Mouse (Mus musculus): ENCODE results near the gene Nfe2. TPM values are rescaled to one million over a fixed set of nuclear protein-coding genes. Genes with fewer than 3 reads are reported as not detected.
"Not testable (repeated sequence)": the region's sequence is repeated elsewhere in the genome, so short reads cannot be mapped to it uniquely, and the experiment has no call there.

The Nfe2 gene
- polyA plus RNA-seq, 1 experiment from 2014 or later: 0.30 TPM

GRCm38 (mm10) chr15:103259162-103259561 lies 959 bp upstream of the Nfe2 start:
- 86% methylated on average over 5 of the region's 5 CpGs for WGBS
- ATAC-seq: no peak
- H3K27ac ChIP-seq (ENCODE audit: low read length): no peak overlapping the region
- H3K4me1 ChIP-seq (replicated peaks; ENCODE audit: control insufficient read depth, insufficient read depth, low read length): peaks cover 6% of the 10 kb centered on the region; the same call in 1 of the 2 replicates
- no peak overlapping the region for H3K4me2 ChIP-seq (ENCODE audit: low read length)
- H3K27me3 ChIP-seq (replicated peaks; ENCODE audit: control insufficient read depth, insufficient read depth, low read length): peaks cover 4% of the 10 kb centered on the region; the same call in 1 of the 2 replicates
- H3K4me3 ChIP-seq (replicated peaks; ENCODE audit: low read length): no peak overlapping the region
- H3K9me3 ChIP-seq (ENCODE audit: control insufficient read depth, low read length): no peaks in the 10 kb centered on the region
- H3K9ac ChIP-seq (replicated peaks; ENCODE audit: low read depth, low read length): no peak overlapping the region
- no peaks in the 10 kb centered on the region for H3K36me3 ChIP-seq (ENCODE audit: control insufficient read depth, insufficient read depth)

GRCm38 (mm10) chr15:103256210-103256986 lies 1.8 kb downstream of the Nfe2 start:
- 93% methylated on average over 6 of the region's 6 CpGs for WGBS
- ATAC-seq: no peak
- Histone ChIP-seq H3K4me2 (ENCODE audit: low read length) (no peak overlapping the region), H3K9me3 (ENCODE audit: control insufficient read depth, low read length) (no peaks in the 10 kb centered on the region), H3K27ac (ENCODE audit: low read length) (no peak overlapping the region), H3K4me3 (replicated peaks; ENCODE audit: low read length) (no peak overlapping the region), H3K36me3 (ENCODE audit: control insufficient read depth, insufficient read depth) (no peaks in the 10 kb centered on the region), H3K9ac (replicated peaks; ENCODE audit: low read depth, low read length) (no peak overlapping the region), H3K27me3 (replicated peaks; ENCODE audit: control insufficient read depth, insufficient read depth, low read length) (peaks cover 4% of the 10 kb centered on the region; the same call in 1 of the 2 replicates), H3K4me1 (replicated peaks; ENCODE audit: control insufficient read depth, insufficient read depth, low read length) (peaks cover 6% of the 10 kb centered on the region; the same call in 1 of the 2 replicates)

- Histone ChIP-seq H3K4me3 (replicated peaks; ENCODE audit: low read length) (peak overlapping the region; percentile 32), H3K4me2 (ENCODE audit: low read length) (peak overlapping the region; percentile 59), H3K27ac (ENCODE audit: low read length) (no peak overlapping the region), H3K36me3 (ENCODE audit: control insufficient read depth, insufficient read depth) (no peaks in the 10 kb centered on the region), H3K4me1 (replicated peaks; ENCODE audit: control insufficient read depth, insufficient read depth, low read length) (peaks cover 6% of the 10 kb centered on the region; the same call in 1 of the 2 replicates), H3K9me3 (ENCODE audit: control insufficient read depth, low read length) (no peaks in the 10 kb centered on the region), H3K9ac (replicated peaks; ENCODE audit: low read depth, low read length) (peak overlapping the region; percentile 44), H3K27me3 (replicated peaks; ENCODE audit: control insufficient read depth, insufficient read depth, low read length) (peaks cover 4% of the 10 kb centered on the region; the same call in 1 of the 2 replicates)
- WGBS: under 1% methylated on average over 25 of the region's 25 CpGs
- 0 out of 2 replicates have a peak, but pooled peaks have one; percentile 28 for ATAC-seq
Observed at GRCm38 (mm10) chr15:103255169-103255568, 3.0 kb downstream of the Nfe2 start.

- H3K36me3 ChIP-seq (ENCODE audit: control insufficient read depth, insufficient read depth): peaks cover 4% of the 10 kb centered on the region; the same call in 1 of the 2 replicates
- no peak overlapping the region for H3K4me2 ChIP-seq (ENCODE audit: low read length)
- no peak for ATAC-seq
- H3K4me1 ChIP-seq (replicated peaks; ENCODE audit: control insufficient read depth, insufficient read depth, low read length): peaks cover 6% of the 10 kb centered on the region; the same call in 1 of the 2 replicates
- H3K9ac ChIP-seq (replicated peaks; ENCODE audit: low read depth, low read length): no peak overlapping the region
- H3K27ac ChIP-seq (ENCODE audit: low read length): no peak overlapping the region
- no peak overlapping the region for H3K4me3 ChIP-seq (replicated peaks; ENCODE audit: low read length)
- WGBS: 97% methylated on average over 1 of the region's 1 CpGs
- peaks cover 4% of the 10 kb centered on the region; the same call in 1 of the 2 replicates for H3K27me3 ChIP-seq (replicated peaks; ENCODE audit: control insufficient read depth, insufficient read depth, low read length)
- H3K9me3 ChIP-seq (ENCODE audit: control insufficient read depth, low read length): no peaks in the 10 kb centered on the region
Observed at GRCm38 (mm10) chr15:103253352-103253751, 4.9 kb downstream of the Nfe2 start.

- Histone ChIP-seq H3K27ac (ENCODE audit: low read length) (no peak overlapping the region), H3K36me3 (ENCODE audit: control insufficient read depth, insufficient read depth) (peaks cover 11% of the 10 kb centered on the region), H3K4me3 (replicated peaks; ENCODE audit: low read length) (no peak overlapping the region), H3K4me1 (replicated peaks; ENCODE audit: control insufficient read depth, insufficient read depth, low read length) (peaks cover 6% of the 10 kb centered on the region; the same call in 1 of the 2 replicates), H3K4me2 (ENCODE audit: low read length) (no peak overlapping the region), H3K9ac (replicated peaks; ENCODE audit: low read depth, low read length) (no peak overlapping the region), H3K27me3 (replicated peaks; ENCODE audit: control insufficient read depth, insufficient read depth, low read length) (peaks cover 4% of the 10 kb centered on the region; the same call in 1 of the 2 replicates), H3K9me3 (ENCODE audit: control insufficient read depth, low read length) (no peaks in the 10 kb centered on the region)
- WGBS: 91% methylated on average over 3 of the region's 3 CpGs
- no peak for ATAC-seq
Observed at GRCm38 (mm10) chr15:103252660-103253059, 5.5 kb downstream of the Nfe2 start.

- H3K36me3 ChIP-seq (ENCODE audit: control insufficient read depth, insufficient read depth): peaks cover 22% of the 10 kb centered on the region
- no peak overlapping the region for H3K9ac ChIP-seq (replicated peaks; ENCODE audit: low read depth, low read length)
- no peak overlapping the region for H3K27ac ChIP-seq (ENCODE audit: low read length)
- H3K4me2 ChIP-seq (ENCODE audit: low read length): no peak overlapping the region
- H3K4me3 ChIP-seq (replicated peaks; ENCODE audit: low read length): no peak overlapping the region
- 74% methylated on average over 1 of the region's 1 CpGs for WGBS
- no peak for ATAC-seq
- H3K9me3 ChIP-seq (ENCODE audit: control insufficient read depth, low read length): no peaks in the 10 kb centered on the region
- peaks cover 4% of the 10 kb centered on the region; the same call in 1 of the 2 replicates for H3K27me3 ChIP-seq (replicated peaks; ENCODE audit: control insufficient read depth, insufficient read depth, low read length)
- H3K4me1 ChIP-seq (replicated peaks; ENCODE audit: control insufficient read depth, insufficient read depth, low read length): peaks cover 6% of the 10 kb centered on the region; the same call in 1 of the 2 replicates
Observed at GRCm38 (mm10) chr15:103251595-103251994, 6.6 kb downstream of the Nfe2 start.

GRCm38 (mm10) chr15:103250195-103250740 lies 7.9 kb downstream of the Nfe2 start:
- WGBS: 18% methylated on average over 2 of the region's 2 CpGs
- Histone ChIP-seq H3K4me3 (replicated peaks; ENCODE audit: low read length) (no peak overlapping the region), H3K36me3 (ENCODE audit: control insufficient read depth, insufficient read depth) (peaks cover 31% of the 10 kb centered on the region), H3K4me2 (ENCODE audit: low read length) (no peak overlapping the region), H3K27ac (ENCODE audit: low read length) (no peak overlapping the region), H3K27me3 (replicated peaks; ENCODE audit: control insufficient read depth, insufficient read depth, low read length) (no peaks in the 10 kb centered on the region), H3K9ac (replicated peaks; ENCODE audit: low read depth, low read length) (no peak overlapping the region), H3K9me3 (ENCODE audit: control insufficient read depth, low read length) (no peaks in the 10 kb centered on the region), H3K4me1 (replicated peaks; ENCODE audit: control insufficient read depth, insufficient read depth, low read length) (peaks cover 6% of the 10 kb centered on the region; the same call in 1 of the 2 replicates)
- ATAC-seq: no peak

- not testable (repeated sequence) for H3K9ac ChIP-seq (replicated peaks; ENCODE audit: low read depth, low read length); H3K4me3 ChIP-seq (replicated peaks; ENCODE audit: low read length); H3K27me3 ChIP-seq (replicated peaks; ENCODE audit: control insufficient read depth, insufficient read depth, low read length); ATAC-seq; H3K4me2 ChIP-seq (ENCODE audit: low read length); H3K9me3 ChIP-seq (ENCODE audit: control insufficient read depth, low read length); H3K4me1 ChIP-seq (replicated peaks; ENCODE audit: control insufficient read depth, insufficient read depth, low read length); H3K27ac ChIP-seq (ENCODE audit: low read length)
- whole genome bisulfite sequencing: 83% methylated on average over 6 of the region's 6 CpGs
- H3K36me3 ChIP-seq (ENCODE audit: control insufficient read depth, insufficient read depth): peaks cover 31% of the 10 kb centered on the region
Observed at GRCm38 (mm10) chr15:103249511-103249910, 8.7 kb downstream of the Nfe2 start.
